In the genomic region with DNA sequence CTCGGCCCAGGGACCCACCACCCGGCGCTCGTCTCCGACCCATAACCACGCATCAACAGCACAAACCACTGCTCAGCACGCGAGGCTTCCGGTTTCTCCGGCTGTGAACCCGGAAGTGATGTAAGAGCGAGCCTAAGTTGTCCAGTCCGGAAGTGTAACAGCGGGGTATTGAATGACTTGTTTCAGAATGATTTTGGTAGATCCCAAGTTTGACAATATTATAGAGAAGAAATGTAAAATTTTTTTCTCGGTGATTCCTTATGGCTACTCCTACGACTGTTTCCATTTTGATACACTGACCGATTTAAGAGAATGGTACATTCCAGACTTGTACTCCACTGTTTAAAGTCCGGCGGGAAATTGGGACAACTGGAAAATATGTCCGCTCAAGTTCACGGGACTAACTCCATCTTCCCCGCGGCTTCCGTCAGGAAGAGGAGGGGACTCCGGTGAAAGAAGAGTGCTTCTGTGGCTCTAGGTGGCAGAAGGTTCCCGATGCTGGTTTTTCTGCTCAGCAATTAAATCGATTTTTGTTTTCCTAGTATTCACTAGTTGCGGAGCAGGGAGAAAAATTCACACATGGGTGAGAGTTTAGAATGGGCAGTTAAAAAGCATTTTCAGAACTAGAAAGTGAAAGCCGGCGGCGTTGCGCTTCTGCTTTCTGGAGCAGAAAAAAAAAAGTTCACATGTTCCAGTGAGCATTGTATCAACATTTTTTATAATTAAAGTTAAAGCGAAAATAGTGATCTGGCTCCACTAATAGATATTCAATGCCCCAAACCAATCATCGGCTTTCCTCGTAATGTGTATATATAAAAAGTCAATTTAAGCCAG, we compare ENCODE assay signal across 8 mouse cellular contexts. TPM values are rescaled to one million over a fixed set of nuclear protein-coding genes. Genes with fewer than 3 reads are reported as not detected.
DNase-seq lines count a peak whose midpoint lies in the region; ATAC-seq lines count a peak whose summit lies in the region.

Gene Lsg1 (minus strand): TSS at position 99 of the 834 bp plus-strand sequence.

- H3K4me2 ChIP-seq in hindbrain, embryonic 16.5 days (ENCODE audit: low read length), result peak within 1 kb of the TSS; percentile 98

- peaks cover 12% of the 10 kb centered on the region for H3K36me3 ChIP-seq in hindbrain, embryonic 16.5 days (ENCODE audit: control insufficient read depth, insufficient read depth, low read length)
- peaks cover 26% of the 10 kb centered on the region; the same call in 1 of the 2 replicates for H3K36me3 ChIP-seq in macrophage (ENCODE audit: inconsistent target)

- ATAC-seq in hindbrain, embryonic 16.5 days, result peak; percentile 97

- H3K27ac ChIP-seq in hindbrain, embryonic 16.5 days (ENCODE audit: low read depth, low read length), result peak within 1 kb of the TSS; percentile 62; the same call in 1 of the 2 replicates
- peak within 1 kb of the TSS; percentile 95 for H3K27ac ChIP-seq in macrophage

- peak within 1 kb of the TSS; percentile 77 for H3K9ac ChIP-seq in hindbrain, embryonic 16.5 days (ENCODE audit: low read depth, low read length)

- DNase-seq in WW6 (ENCODE audit: low read depth, low spot score), result peak; percentile 81
- DNase-seq in cerebellum, postnatal 4 days (ENCODE audit: low spot score in 2 of 2), result peak; percentile 52 to 84
- peak; percentile 91 for DNase-seq in gastrocnemius, adult 18-20 months (ENCODE audit: low spot score)
- peak; percentile 83 to 84 for DNase-seq in left cerebral cortex, adult 18-20 months (ENCODE audit: low spot score in 2 of 2)
- peak; percentile 89 for DNase-seq in right cerebral cortex, adult 18-20 months
- peak; percentile 35 for DNase-seq in urinary bladder, postnatal 10 days (ENCODE audit: low spot score)

- no peaks in the 10 kb centered on the region for H3K27me3 ChIP-seq in hindbrain, embryonic 16.5 days (replicated peaks; ENCODE audit: control insufficient read depth, insufficient read depth, low read length)

- WGBS in hindbrain, embryonic 16.5 days, result 3% methylated on average over 35 of the region's 35 CpGs
- 3% methylated on average over 35 of the region's 35 CpGs for WGBS in macrophage (ENCODE audit: missing documents)

- H3K79me2 ChIP-seq in macrophage (ENCODE audit: inconsistent target), result peaks cover 41% of the 10 kb centered on the region

- H3K4me3 ChIP-seq in hindbrain, embryonic 16.5 days (ENCODE audit: low read length), result peak within 1 kb of the TSS; percentile 89
- peak within 1 kb of the TSS; percentile 85 for H3K4me3 ChIP-seq in macrophage (ENCODE audit: inconsistent target)

- no peaks in the 10 kb centered on the region for H3K9me3 ChIP-seq in hindbrain, embryonic 16.5 days (ENCODE audit: control insufficient read depth, low read length)

- peaks cover 8% of the 10 kb centered on the region for H3K4me1 ChIP-seq in hindbrain, embryonic 16.5 days (ENCODE audit: control insufficient read depth, insufficient read depth, low read depth, low read length)

RNA-seq across cellular contexts. Expression of gene Lsg1, which starts in this region (rescaled TPM):
- total RNA-seq in gastrocnemius, adult 18-20 months (2021), result 10 to 100 TPM; 18.6 to 18.9 TPM
- 43.0 and 44.9 TPM in 2 replicates for polyA plus RNA-seq in hindbrain, embryonic 16.5 days (2015; fragmentation: Nextera tagmentation; extraction: Ambion mirVana)
- 10 to 100 TPM; 18.3 to 21.1 TPM for total RNA-seq in left cerebral cortex, adult 18-20 months (2021)
- 100 to 1,000 TPM in 1 of 26 experiments, 10 to 100 TPM in 25; 29.1 to 107 (median 80.8) TPM for total RNA-seq in macrophage (2018; cell fraction: chromatin; rRNA removed)
- total RNA-seq in macrophage (2018; cell fraction: cytosol; rRNA removed), result 10 to 100 TPM; 11.2 to 22.0 (median 16.0) TPM
- 10 to 100 TPM; 24.1 to 64.7 (median 45.3) TPM for total RNA-seq in macrophage (2018; cell fraction: nucleus; rRNA removed)
- polyA plus RNA-seq in macrophage (2018), result 17.1 to 25.0 TPM (median 20.8 TPM) in 3 replicates

Comparison
In these comparisons a context has a peak if more than half of its experiments do, and no peak if none do; other contexts are left out.
1. Peak in every context shown above with its lines: DNase-seq, ATAC-seq, H3K4me3 ChIP-seq and H3K27ac ChIP-seq.
2. DNase-seq: peak in every context shown above with its lines; median percentile 91 in gastrocnemius, adult 18-20 months; 89 in right cerebral cortex, adult 18-20 months; 84 in left cerebral cortex, adult 18-20 months; 81 in WW6; 68 in cerebellum, postnatal 4 days; 35 in urinary bladder, postnatal 10 days.